ENCODE assay signal across 11 mouse cellular contexts in genomic region chr6:113909836-113910235, GRCm38 (mm10).
DNase-seq lines count a peak whose midpoint lies in the region.
"Had no signal": no experiment of that assay in that cellular context is flagged by ENCODE, and none has a peak within 500 bp of the region (broad histone marks: within the 10 kb centered on the region; RNA-seq: fewer than 3 reads in every experiment).

No protein-coding gene starts in this region.

- DNase-seq in cerebellum, adult 9-11 months = peak; percentile 41
- DNase-seq in cerebellum, adult 11 months = no peak
- peak; percentile 44 to 53 for DNase-seq in cerebellum, postnatal 14 days
- DNase-seq in cerebellum, adult 8-10 months = no peak
- peak; percentile 4 for DNase-seq in A20 (ENCODE audit: low read depth, low spot score)
- no peak for DNase-seq in frontal cortex, postnatal 14 days (ENCODE audit: low spot score in 2 of 2)
- DNase-seq: adrenal gland, adult 8-10 months; adrenal gland, postnatal 14 days; adrenal gland, postnatal 36 days; B cell, adult 2 months; forebrain, postnatal 0 days had no signal

Comparison
In these comparisons a context has a peak if more than half of its experiments do, and no peak if none do; other contexts are left out.
1. DNase-seq: peak in cerebellum, adult 9-11 months (single experiment), cerebellum, postnatal 14 days (2 of 2) and A20 (single experiment); none in cerebellum, adult 11 months (single experiment), cerebellum, adult 8-10 months (single experiment) and frontal cortex, postnatal 14 days (0 of 2).